Mouse (Mus musculus) ES-Bruce4 (cell line): ENCODE measurements around the gene Mlycd. TPM values are rescaled to one million over a fixed set of nuclear protein-coding genes. Genes with fewer than 3 reads are reported as not detected.
A peak's percentile ranks its signal among the peaks of the same experiment; 100 is the strongest.

Source experiments
- H3K27ac ChIP-seq: 2 replicates; pipeline ENCODE4 v1.5.1; 2012; ENCODE audit warnings: low read length, inconsistent platforms; ENCODE audit not compliant: insufficient read depth
- H3K27me3 ChIP-seq: 2 replicates; pipeline ENCODE4 v1.6.1; 2012; ENCODE audit warnings: mild to moderate bottlenecking, low read length, inconsistent platforms; ENCODE audit not compliant: control insufficient read depth, poor library complexity, insufficient read depth, severe bottlenecking
- H3K36me3 ChIP-seq: 2 replicates; pipeline ENCODE4 v1.6.1; 2012; ENCODE audit warnings: inconsistent platforms, mild to moderate bottlenecking, low read length, moderate library complexity; ENCODE audit not compliant: control insufficient read depth, poor library complexity, insufficient read depth, severe bottlenecking
- H3K4me1 ChIP-seq: one replicate; pipeline ENCODE4 v1.8.1; 2011; ENCODE audit warnings: low read length; ENCODE audit not compliant: control insufficient read depth, insufficient read depth
- H3K4me3 ChIP-seq: 2 replicates; pipeline ENCODE4 v1.5.1; 2011; ENCODE audit warnings: low read depth, mild to moderate bottlenecking, low read length
- H3K9ac ChIP-seq: 2 replicates; pipeline ENCODE4 v1.6.1; 2012; ENCODE audit warnings: low read depth, mild to moderate bottlenecking, inconsistent platforms; ENCODE audit not compliant: poor library complexity, severe bottlenecking
- H3K9me3 ChIP-seq: replicated peaks from 2 replicates; pipeline ENCODE4 v1.6.1; 2012; ENCODE audit warnings: mild to moderate bottlenecking, low read length, inconsistent platforms; ENCODE audit not compliant: control insufficient read depth, poor library complexity, insufficient read depth, severe bottlenecking
- CTCF ChIP-seq: IDR thresholded peaks from one replicate; pipeline ENCODE4 v1.8.1; 2011; ENCODE audit warnings: low read depth, low read length
- EP300 ChIP-seq: IDR thresholded peaks from 2 replicates; pipeline ENCODE4 v1.6.1; 2011; ENCODE audit warnings: low read depth, low read length; ENCODE audit not compliant: insufficient read depth
- POLR2A ChIP-seq: IDR thresholded peaks from one replicate; pipeline ENCODE4 v1.8.1; 2011; ENCODE audit warnings: low read length; ENCODE audit not compliant: insufficient read depth
- polyA plus RNA-seq: library from polyadenylated mRNA; stranded (reverse); fragments of >200 nt; gene quantifications from 2 replicates; pipeline ENCODE4 v1.2.4, GENCODE M21; 2011; ENCODE audit warnings: low read depth; ENCODE audit not compliant: missing spikeins, insufficient read depth, insufficient read length

Gene Mlycd
- polyA plus RNA-seq, 1 experiment: 7.4 TPM

DNA sequence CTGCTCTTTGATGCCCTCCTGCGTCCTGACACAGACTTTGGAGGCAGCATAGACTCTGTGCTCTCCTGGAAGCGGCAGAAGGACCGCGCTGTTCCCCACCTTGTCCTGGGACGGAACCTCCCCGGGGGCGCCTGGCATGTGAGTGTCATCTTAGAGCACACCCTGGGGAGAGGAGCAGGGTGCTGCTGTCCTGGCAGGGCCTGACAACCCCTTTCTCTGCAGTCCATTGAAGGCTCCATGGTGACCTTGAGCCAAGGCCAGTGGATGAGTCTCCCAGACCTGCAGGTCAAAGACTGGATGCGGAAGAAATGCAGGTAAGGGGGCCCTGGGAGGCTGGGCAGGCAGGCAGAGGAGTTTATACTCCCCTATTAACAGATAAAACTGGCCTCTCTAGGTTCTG, 48.3 kb downstream of the Mlycd start:
- peaks cover 8% of the 10 kb centered on the region for H3K27me3 ChIP-seq
- no peaks in the 10 kb centered on the region for H3K4me1 ChIP-seq
- no peaks in the 10 kb centered on the region for H3K36me3 ChIP-seq

DNA sequence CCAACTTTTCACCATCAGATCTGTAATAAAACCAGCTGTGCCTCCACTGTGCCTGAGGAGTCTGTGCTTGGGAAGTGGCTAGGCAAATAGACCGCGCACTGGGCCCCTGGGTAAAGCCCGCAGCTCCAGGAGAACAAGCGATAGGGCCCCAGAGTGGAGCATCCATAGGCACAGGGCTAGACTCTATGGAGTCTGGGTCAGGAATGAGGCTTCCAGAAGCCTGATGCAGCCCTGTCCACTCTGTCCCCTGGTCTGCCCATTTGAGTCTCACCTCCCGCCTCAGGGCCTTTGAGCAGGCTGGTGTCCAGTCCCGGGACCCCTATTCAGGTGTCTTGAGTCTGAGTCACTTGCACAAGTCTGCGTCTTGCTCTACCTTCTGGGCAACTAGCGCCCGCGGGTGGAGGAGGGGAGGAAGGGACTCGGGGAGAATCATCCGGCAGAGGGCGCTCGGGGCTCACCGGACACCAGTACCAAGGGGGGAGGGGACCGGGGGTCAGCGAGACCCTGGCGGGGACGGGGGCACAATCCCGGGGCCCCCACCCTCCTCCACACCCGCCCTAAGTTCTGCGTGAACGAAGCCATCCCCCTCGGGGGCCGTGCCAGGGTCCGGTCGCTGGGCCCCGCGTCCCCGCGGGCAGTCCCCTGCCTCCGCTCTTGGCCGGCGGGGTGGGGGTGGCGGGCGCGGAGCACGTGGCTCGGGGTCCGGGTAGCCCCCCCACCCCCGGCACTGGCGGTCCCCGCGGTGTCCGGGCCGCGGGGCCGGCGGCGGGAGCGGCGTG, 51.7 kb downstream of the Mlycd start, which contains the start of gene Necab2:
TSS of gene Necab2 (plus strand) at position 509 of the 779 bp plus-strand sequence.
- peak; percentile 82 for TF ChIP-seq CTCF
- no peak for TF ChIP-seq POLR2A
- TF ChIP-seq EP300: 0 out of 2 replicates have a peak, but pooled peaks have one; percentile 20
- Histone ChIP-seq H3K4me3 (peak within 1 kb of the TSS; percentile 63), H3K27ac (no peak within 1 kb of the TSS), H3K36me3 (no peaks in the 10 kb centered on the region), H3K4me1 (no peaks in the 10 kb centered on the region), H3K9ac (peak within 1 kb of the TSS; percentile 94), H3K27me3 (peaks cover 8% of the 10 kb centered on the region), H3K9me3 (no peaks in the 10 kb centered on the region)

More for the DNA sequence above, 48.3 kb downstream of the Mlycd start:
- TF ChIP-seq CTCF (no peak), POLR2A (no peak), EP300 (no peak)
- no peak overlapping the region for H3K9ac ChIP-seq
- H3K9me3 ChIP-seq: no peaks in the 10 kb centered on the region
- no peak overlapping the region for H3K4me3 ChIP-seq
- H3K27ac ChIP-seq: no peak overlapping the region

DNA sequence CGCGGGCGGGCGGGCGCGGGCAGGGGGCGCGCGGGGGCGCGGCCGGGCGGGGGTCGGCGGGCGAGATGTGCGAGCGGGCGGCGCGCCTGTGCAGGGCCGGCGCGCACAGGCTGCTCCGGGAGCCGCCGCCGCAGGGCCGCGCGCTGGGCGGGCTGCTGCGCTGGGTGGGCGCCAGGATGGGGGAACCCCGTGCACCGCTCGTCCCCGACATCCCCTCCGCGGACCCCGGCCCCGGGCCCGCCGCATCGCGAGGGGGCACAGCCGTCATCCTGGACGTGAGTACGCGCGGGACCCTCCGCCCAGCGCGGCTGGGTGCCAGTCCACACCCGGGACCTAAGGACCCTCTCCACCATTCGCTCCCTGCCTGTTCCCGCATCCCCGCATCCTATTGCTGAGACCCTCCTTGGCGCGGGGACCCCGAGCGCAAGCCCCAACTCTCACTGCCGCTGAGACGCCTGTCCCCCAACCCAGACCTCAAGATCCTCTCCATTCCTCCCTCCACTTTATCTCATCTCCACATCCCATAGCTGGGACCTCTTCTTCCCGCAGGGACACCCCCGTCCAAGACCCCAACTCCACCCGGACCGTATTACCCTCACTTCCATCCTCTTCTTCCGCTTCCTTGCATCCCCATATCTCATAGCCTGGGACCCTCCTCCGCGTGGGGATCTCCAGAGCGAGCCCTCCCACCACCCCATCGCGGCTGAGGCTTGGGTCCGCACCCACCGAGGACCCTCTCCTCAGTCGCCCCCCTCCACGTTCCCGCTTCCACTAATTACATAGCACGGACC, 52.5 kb downstream of the Mlycd start:
- Histone ChIP-seq H3K9ac (peak overlapping the region; percentile 94), H3K36me3 (no peaks in the 10 kb centered on the region), H3K4me3 (peak overlapping the region; percentile 63), H3K4me1 (no peaks in the 10 kb centered on the region), H3K9me3 (no peaks in the 10 kb centered on the region), H3K27me3 (peaks cover 8% of the 10 kb centered on the region), H3K27ac (no peak overlapping the region)
- TF ChIP-seq CTCF (no peak), EP300 (no peak), POLR2A (no peak)

DNA sequence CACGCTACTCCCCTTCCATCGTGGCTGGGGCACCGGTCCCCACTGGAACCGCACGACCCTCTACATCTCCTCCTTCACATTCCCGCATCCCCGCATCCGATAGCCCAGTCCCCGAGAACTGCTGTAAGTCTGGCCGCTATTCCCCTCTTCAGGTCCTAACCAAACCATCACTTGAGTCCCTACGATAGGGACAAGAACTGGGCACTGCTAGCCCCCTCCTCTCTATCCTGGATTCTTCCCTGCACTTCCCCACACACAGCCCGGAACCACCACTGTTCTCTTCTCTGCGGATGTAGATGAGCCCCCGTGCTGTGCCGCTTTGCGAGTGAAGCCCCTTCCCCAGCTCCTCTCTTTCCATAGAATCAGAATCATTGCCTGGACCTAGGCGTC, 53.1 kb downstream of the Mlycd start:
- no peaks in the 10 kb centered on the region for H3K36me3 ChIP-seq
- no peaks in the 10 kb centered on the region for H3K4me1 ChIP-seq
- no peak overlapping the region for H3K27ac ChIP-seq
- peak overlapping the region; percentile 63 for H3K4me3 ChIP-seq
- TF ChIP-seq CTCF (no peak), EP300 (no peak), POLR2A (no peak)
- H3K9ac ChIP-seq: peak overlapping the region; percentile 94
- H3K9me3 ChIP-seq: no peaks in the 10 kb centered on the region
- H3K27me3 ChIP-seq: peaks cover 8% of the 10 kb centered on the region

DNA sequence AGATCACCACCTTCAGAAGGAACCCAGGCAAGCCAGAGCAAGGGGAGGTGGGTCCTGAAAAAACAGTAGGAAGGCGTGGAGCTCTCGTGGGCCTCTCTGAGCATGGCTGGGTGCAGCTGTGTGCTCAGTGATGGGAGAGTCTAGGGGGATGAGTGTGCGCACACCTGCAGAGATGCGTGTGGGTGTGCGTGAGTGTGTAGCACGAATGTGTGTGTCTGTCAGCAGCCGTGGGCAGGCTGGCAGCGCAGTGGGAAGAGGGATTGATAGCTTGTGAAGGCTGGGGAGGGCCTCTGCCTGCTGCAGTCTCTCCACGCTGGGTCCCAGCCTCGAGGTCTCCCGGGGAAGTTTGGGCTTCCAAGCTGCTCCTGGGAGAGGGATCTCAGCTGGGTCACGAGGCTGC, 54.9 kb downstream of the Mlycd start:
- H3K36me3 ChIP-seq: no peaks in the 10 kb centered on the region
- H3K27me3 ChIP-seq: peaks cover 8% of the 10 kb centered on the region
- no peak overlapping the region for H3K4me3 ChIP-seq
- no peak overlapping the region for H3K9ac ChIP-seq
- TF ChIP-seq EP300: no peak
- TF ChIP-seq POLR2A: no peak
- TF ChIP-seq CTCF: no peak
- H3K9me3 ChIP-seq: no peaks in the 10 kb centered on the region
- no peaks in the 10 kb centered on the region for H3K4me1 ChIP-seq
- H3K27ac ChIP-seq: no peak overlapping the region
